Mouse (Mus musculus): ENCODE results near the gene Arhgef28.

Gene Arhgef28

DNA sequence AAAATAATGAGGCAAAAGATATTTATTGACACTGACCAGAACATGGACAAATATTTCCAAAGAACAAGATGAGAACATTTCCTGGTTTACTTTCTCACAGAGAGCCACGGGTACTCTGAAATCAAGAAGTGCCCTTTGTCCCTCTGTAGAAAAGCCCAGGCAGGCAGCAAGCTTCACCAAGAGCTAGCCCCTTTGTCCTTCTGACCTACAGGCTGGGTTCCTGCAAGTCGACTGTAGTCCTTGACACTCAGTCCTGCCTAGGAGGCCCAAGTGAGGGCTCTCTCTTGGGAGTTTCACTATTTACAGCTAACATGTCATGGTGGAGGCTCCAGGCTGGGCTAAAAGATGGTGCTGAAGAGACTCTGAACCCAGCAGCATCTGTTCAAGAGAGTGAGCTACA lies 307.6 kb downstream of the Arhgef28 start:
- no peak for DNase-seq

DNA sequence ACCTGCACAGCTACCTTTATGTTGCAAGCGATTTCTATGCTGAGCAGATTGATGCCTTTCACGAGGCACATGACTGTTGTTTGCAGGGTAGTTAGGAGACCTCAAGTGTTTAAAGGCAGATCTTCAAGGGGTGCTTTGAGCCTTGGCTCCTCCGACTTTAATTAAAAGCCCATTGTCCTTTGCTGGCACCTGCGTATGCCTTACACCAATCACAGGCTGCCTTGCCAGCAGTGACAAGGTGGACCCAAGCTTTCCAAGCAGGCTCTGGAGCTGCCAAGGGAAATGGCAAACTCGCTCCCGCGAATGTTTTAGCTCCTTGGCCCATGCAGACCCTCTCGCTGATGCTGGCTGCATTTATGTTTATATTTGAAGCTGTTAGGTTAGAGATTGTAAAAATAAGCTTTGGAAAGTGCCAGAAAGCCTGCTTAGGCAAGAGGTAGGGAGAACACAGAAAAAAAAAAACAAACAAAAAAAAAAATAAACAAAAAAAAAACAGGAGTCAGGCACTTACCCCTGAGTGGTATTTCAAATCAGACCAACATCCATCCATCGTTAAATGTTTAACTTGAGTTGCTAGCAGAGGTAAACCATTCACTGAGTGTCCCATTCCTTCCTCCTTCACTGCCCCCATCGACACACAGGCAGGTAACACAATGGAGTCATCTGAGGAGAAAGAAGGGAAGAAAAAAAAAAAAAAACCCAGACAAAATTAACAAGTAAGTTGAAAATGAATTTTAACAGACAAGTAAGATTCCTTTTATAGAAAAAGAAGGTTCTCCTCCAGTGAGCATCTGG lies 313.0 kb downstream of the Arhgef28 start:
- peak; percentile 25 to 51 for DNase-seq

DNA sequence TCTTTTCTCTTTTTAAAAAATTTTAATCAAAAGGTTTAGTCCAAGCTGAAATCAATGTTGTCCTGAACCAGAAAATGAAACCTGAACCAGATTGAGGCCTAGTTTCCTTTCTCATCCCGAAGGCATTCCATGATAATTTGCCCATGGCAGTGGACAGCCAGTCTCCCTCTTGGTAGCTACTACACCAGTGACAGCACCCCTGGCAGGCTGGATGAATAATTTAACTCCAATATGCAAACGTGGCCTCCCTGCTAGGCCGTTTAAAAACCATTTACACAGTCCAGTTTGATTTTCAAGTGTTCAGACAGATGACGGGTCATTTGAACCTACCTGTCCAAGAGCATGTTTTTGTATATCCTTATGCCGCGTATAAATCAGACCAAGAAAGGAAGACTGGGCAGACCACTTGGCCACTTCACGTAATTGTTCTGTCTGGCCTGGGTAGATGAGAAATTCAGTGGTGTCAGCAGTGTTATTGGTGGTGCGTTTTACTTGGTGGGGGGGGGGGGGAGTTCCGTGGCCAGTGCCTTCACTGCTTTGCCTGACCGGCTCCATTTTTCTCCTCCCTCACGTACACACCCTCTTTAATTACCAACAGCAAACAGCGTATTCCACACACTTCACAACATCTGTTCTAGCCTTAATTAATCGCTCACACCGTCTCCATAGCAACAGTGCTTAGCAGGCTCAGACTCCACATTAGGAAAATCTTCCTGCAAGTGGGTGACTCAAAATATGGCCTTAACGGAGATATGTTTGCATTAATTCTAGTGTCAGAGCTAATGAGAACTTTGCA lies 314.0 kb downstream of the Arhgef28 start:
- DNase-seq: peak in 1 of 2 experiments; percentile 16

DNA sequence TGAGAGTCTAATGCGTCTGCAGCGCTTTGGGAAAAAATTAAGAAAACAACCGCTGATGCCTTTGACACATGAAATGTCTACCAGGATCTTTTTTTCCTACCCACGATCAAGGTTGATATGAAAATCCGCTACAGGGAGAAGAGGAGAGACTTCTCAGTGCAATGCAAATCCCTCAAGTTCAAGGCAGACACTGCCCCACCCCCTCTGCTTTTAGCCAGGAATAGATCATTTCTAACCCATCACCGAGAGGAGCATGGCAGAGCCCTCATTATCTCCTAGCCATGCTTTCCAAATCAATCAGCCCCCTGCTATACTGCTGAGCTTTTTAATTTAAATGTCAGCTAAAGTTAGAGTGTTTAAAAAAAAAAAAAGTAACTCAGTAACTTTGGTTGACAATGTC lies 318.2 kb downstream of the Arhgef28 start:
- DNase-seq: no peak

DNA sequence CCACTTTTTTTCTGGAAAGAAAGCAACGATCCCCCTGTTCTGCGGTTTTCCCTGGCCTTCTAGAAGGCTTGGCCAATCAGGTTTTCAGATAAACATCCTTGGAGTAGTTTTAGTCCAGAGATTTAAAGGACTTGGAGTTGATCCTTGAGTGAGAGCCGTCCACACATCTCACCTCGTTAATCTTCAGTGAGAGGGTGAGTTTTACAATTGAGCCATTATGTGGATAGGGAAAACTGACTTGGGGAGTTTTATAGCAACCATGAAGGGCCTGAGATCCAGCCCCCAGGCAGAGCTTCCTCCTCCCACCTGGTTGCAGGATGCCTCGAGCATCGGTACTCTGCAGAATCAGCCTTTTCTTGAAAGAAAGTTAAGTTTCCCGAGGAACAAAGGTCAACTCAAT lies 318.7 kb downstream of the Arhgef28 start:
- DNase-seq: no peak

DNA sequence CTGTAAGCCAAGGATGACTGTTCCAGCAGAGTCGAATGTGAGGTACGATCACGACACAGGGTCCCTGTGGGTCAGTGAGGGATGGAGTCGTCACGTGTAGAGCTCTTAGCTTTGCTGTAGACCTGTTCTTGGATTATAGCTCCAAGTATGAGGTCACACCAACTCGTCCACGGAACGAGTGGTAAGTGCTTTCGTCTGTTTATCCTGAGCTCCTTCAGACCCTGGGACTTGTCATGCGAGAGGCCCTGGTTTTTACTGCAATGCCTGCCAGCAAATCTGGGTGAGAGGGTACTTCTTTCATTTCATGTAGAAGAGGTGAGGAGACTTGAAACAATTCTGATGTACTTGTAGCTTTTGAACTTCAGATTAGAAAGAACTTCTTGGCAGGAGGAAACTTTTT lies 322.6 kb downstream of the Arhgef28 start:
- DNase-seq: no peak

DNA sequence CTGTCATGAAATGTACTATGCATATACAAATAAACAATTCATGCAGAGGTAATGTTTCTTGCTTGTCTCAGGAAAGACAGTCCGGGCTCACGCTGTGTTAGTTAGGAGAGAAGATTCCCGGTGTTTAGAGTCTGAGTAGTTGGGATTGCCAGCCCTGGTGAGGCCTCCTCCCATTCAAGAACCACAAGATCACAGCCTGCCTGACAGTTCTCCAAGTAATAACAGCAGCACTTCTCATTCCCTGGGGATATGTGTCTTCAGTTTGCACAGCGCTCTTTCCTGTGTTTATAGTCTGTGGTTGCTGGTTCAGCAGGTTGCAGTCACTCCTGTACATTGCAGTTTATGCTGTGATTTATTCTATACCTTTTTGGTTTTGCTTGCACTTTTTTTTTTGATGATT lies 329.8 kb downstream of the Arhgef28 start:
- no peak for DNase-seq

DNA sequence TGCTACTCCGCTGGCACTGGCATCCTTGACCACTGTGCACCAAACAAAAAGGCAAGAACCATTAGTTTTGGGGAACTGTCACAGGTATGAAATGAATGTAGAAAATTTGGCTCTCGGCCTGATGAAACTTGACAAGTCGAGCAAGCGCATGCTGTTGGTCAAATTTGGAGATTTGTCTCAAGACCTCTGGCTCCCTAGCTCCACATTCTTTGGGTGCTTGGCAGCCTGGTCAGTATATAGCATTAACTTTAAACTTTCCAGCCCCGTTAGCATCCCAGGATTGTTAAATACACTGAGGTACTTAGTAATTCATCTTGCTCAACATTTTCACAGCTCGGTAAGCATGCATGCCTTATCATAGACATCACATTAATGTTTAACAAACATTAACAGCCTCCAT lies 330.2 kb downstream of the Arhgef28 start:
- peak in 1 of 2 experiments; percentile 37 for DNase-seq

DNA sequence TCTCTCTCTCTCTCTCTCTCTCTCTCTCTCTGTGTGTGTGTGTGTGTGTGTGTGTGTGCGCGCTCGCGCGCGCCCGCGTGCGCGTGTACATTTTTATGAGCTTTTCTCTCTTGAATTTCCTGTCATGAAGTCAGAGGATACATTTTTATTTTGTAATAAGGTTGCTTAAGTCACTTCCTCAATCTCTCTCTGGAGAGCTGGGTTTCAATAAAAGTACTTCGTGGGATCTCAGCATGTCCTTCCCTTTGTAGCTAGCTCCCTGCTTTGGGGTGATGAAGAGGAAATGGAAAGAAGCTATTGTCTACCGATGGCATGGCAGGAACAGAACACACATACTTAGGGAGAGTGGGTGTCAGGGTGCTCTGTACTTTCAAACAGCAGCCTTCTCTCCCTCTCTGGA lies 336.8 kb downstream of the Arhgef28 start:
- peak in 1 of 2 experiments; percentile 27 for DNase-seq

DNA sequence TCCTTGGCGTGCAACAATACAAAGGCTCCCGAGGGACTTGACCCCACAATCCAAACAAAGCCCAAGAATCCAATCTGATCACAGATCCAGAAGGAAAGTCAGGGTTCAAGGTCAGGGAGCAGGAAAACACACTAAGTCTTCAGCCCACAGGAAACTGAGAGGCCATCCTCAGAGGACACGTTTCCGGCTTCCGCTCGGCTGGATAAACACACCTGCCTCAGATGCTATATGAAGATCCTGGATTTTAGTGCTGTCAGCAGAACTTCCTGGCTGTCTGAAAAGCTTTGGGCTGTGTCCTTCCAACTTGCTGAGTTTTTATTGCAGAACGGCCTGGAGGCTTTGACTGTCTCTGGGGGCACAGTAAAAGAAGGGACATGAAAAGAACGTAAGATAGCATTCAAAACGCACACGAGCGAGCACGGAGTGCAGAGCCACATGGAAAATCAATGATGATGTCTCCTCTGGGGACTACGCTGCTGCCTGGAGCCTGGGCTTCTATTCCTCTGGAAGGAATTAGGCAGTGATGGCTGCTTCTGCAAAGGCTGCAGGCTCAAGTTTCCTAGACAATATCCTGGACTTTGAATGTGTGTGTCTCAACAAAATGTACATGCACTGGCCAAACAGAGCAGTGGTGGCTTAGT lies 338.8 kb downstream of the Arhgef28 start:
- peak; percentile 48 to 55 for DNase-seq

DNA sequence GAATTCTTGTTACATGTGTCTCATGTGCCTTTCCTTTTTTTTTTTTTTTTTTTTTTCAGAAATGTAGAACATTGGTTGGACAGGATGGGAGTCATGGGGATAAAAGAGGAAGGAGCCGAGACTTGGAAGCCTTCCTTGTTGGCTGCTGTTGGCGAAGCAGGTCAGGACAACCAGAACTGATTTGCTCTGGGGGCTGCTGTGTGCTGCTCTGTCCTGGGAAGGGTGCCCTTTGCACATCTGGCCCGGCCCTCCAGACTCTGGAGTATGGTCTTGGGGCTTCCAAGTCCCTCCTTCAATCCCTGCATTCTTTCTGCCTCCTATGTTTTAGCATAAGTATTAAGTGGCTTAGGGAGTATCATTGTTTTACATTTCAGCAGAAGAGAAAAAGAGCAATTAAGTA lies 347.2 kb downstream of the Arhgef28 start:
- no peak for DNase-seq

DNA sequence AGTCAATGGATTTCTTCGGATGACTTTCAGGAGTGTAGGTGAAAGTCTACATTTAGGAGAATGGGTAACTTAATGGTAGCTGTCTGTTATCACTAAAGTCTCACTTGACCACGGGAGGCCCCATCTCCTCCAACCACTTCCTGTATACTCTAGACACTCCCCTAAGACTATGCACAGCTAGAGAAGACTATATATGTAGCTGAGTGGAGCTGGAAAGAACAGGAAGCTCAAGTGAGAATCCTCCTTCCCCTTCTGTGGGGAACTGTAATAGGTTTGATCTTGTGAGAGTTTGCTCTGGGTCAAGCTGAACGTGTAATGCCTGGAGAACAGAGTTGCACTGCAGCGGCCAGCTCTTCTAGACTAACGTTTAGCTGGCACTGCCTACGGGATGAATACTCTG lies 348.4 kb downstream of the Arhgef28 start:
- DNase-seq: no peak

DNA sequence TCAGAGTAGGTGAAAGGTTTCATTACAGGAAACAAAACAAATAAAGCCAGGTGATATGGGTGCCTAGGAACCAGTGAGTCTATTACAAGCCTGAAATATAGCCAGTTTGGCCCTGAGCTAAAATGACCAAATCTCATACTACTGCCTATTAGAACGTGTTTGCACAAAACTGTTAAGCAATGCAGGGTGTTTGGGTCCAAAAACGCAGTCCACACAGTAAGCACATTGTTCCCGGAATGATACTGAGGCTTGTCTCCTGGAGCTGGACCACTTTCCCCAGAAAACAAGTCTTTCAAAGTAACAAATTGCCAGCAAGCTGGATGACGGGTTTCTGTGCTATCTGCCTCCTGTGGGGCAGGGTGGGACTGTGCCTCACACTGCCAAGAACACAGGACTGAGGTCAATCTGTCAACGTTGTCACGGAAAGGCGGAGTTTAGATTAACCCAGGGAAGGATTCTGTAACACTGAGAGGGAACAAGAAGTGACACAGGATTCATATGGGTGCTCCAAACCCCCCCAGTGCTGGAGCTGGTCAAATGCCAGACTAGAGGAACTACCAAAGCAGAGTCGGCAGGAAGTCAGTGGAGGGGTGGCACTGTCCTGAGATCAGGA lies 352.8 kb downstream of the Arhgef28 start:
- no peak for DNase-seq
